In genomic region chr14:104038628-104039325, GRCm38 (mm10) we compare ENCODE assay signal across 8 mouse cellular contexts.
DNase-seq lines count a peak whose midpoint lies in the region; ATAC-seq and TF ChIP-seq lines count a peak whose summit lies in the region.

No protein-coding gene starts in this region.

- TF ChIP-seq EP300 in stomach, postnatal 0 days (optimal IDR thresholded peaks at IDR 0.05) = no peak

- H3K4me2 ChIP-seq in intestine, embryonic 14.5 days (ENCODE audit: low read length) = no peak overlapping the region
- no peak overlapping the region for H3K4me2 ChIP-seq in midbrain, embryonic 11.5 days
- no peak overlapping the region for H3K4me2 ChIP-seq in stomach, postnatal 0 days (replicated peaks; ENCODE audit: low read depth)

- TF ChIP-seq CTCF in left cerebral cortex, adult 2 months (IDR thresholded peaks at IDR 0.05) = peak; percentile 87
- peak; percentile 92 for TF ChIP-seq CTCF in stomach, postnatal 0 days (IDR thresholded peaks at IDR 0.05; ENCODE audit: low read depth)

- no peak overlapping the region for H3K4me3 ChIP-seq in intestine, embryonic 14.5 days (ENCODE audit: low read depth, low read length)
- H3K4me3 ChIP-seq in left cerebral cortex, adult 2 months = no peak overlapping the region
- no peak overlapping the region for H3K4me3 ChIP-seq in midbrain, embryonic 11.5 days (ENCODE audit: low read depth, low read length)
- no peak overlapping the region for H3K4me3 ChIP-seq in stomach, postnatal 0 days (ENCODE audit: low read depth, low read length)

- H3K9ac ChIP-seq in intestine, embryonic 14.5 days (ENCODE audit: low read length) = no peak overlapping the region
- H3K9ac ChIP-seq in midbrain, embryonic 11.5 days (ENCODE audit: low read length) = no peak overlapping the region
- H3K9ac ChIP-seq in stomach, postnatal 0 days (ENCODE audit: low read length) = no peak overlapping the region

- H3K36me3 ChIP-seq in intestine, embryonic 14.5 days (ENCODE audit: control insufficient read depth, insufficient read depth, low read length) = no peaks in the 10 kb centered on the region
- H3K36me3 ChIP-seq in midbrain, embryonic 11.5 days (ENCODE audit: control insufficient read depth, insufficient read depth, low read length) = no peaks in the 10 kb centered on the region
- H3K36me3 ChIP-seq in stomach, postnatal 0 days (ENCODE audit: control insufficient read depth, insufficient read depth, low read length) = no peaks in the 10 kb centered on the region

- H3K27me3 ChIP-seq in intestine, embryonic 14.5 days (replicated peaks; ENCODE audit: control insufficient read depth, insufficient read depth, low read length) = no peaks in the 10 kb centered on the region; the same call in 1 of the 2 replicates
- H3K27me3 ChIP-seq in midbrain, embryonic 11.5 days (ENCODE audit: control insufficient read depth, insufficient read depth, low read length) = no peaks in the 10 kb centered on the region
- no peaks in the 10 kb centered on the region for H3K27me3 ChIP-seq in stomach, postnatal 0 days (ENCODE audit: control insufficient read depth, insufficient read depth, low read length)

- 11% methylated on average over 13 of the region's 13 CpGs for WGBS in intestine, embryonic 14.5 days
- WGBS in midbrain, embryonic 11.5 days = 9% methylated on average over 13 of the region's 13 CpGs
- 9% methylated on average over 13 of the region's 13 CpGs for WGBS in stomach, postnatal 0 days

- no peaks in the 10 kb centered on the region for H3K9me3 ChIP-seq in intestine, embryonic 14.5 days (ENCODE audit: control insufficient read depth, low read length)
- no peaks in the 10 kb centered on the region for H3K9me3 ChIP-seq in midbrain, embryonic 11.5 days (ENCODE audit: control insufficient read depth, low read length)
- H3K9me3 ChIP-seq in stomach, postnatal 0 days (ENCODE audit: control insufficient read depth, low read length) = no peaks in the 10 kb centered on the region

- intact Hi-C loops in left cerebral cortex, adult 2 months (cut with DNase I) = loop anchor here (2.0 to 10.0 kb wide), 6 partner anchors 136 to 1256 kb away; partner anchors contain the start of gene Rnf219

- no peak overlapping the region for H3K27ac ChIP-seq in intestine, embryonic 14.5 days (ENCODE audit: low read depth)
- H3K27ac ChIP-seq in left cerebral cortex, adult 2 months = no peak overlapping the region
- no peak overlapping the region for H3K27ac ChIP-seq in midbrain, embryonic 11.5 days (ENCODE audit: low read depth, low read length)
- H3K27ac ChIP-seq in stomach, postnatal 0 days (replicated peaks) = no peak overlapping the region

- peak; percentile 39 for DNase-seq in ovary, postnatal 36 days (ENCODE audit: low spot score)
- no peak for DNase-seq in ovary, adult 18-20 months (ENCODE audit: low spot score)
- DNase-seq in cerebellum, adult 9-10 months = peak; percentile 37
- peak; percentile 18 to 83 for DNase-seq in frontal cortex, adult 2 months (ENCODE audit: extremely low spot score in 1 of 2, low spot score in 1 of 2)
- peak; percentile 80 for DNase-seq in intestine, embryonic 14.5 days (ENCODE audit: low spot score)
- DNase-seq in left cerebral cortex, adult 2 months (ENCODE audit: extremely low spot score in 1 of 2, low spot score in 2 of 2) = peak; percentile 51 to 53
- peak; percentile 97 for DNase-seq in midbrain, embryonic 11.5 days (ENCODE audit: low spot score, missing footprints)
- peak; percentile 60 for DNase-seq in stomach, postnatal 0 days (ENCODE audit: low spot score)

- no peaks in the 10 kb centered on the region for H3K4me1 ChIP-seq in intestine, embryonic 14.5 days (replicated peaks; ENCODE audit: control insufficient read depth, insufficient read depth, low read length)
- no peaks in the 10 kb centered on the region for H3K4me1 ChIP-seq in midbrain, embryonic 11.5 days (ENCODE audit: control insufficient read depth, insufficient read depth, low read length)
- no peaks in the 10 kb centered on the region for H3K4me1 ChIP-seq in stomach, postnatal 0 days (replicated peaks; ENCODE audit: control insufficient read depth, insufficient read depth)

- peak; percentile 50 for ATAC-seq in intestine, embryonic 14.5 days (replicated peaks; ENCODE audit: low FRiP score, low TSS enrichment, low read depth)
- ATAC-seq in midbrain, embryonic 11.5 days (ENCODE audit: low FRiP score) = peak; percentile 86
- peak; percentile 35; the same call in 1 of the 2 replicates for ATAC-seq in stomach, postnatal 0 days (ENCODE audit: low FRiP score, low TSS enrichment)

Comparison
In these comparisons a context has a peak if more than half of its experiments do, and no peak if none do; other contexts are left out.
1. ATAC-seq: peak in every context shown above with its lines; median percentile 86 in midbrain, embryonic 11.5 days; 50 in intestine, embryonic 14.5 days; 35 in stomach, postnatal 0 days.